Mouse (Mus musculus): ENCODE measurements around the gene Gm28048. TPM values are rescaled to one million over a fixed set of nuclear protein-coding genes. Genes with fewer than 3 reads are reported as not detected.

Gene Gm28048
- total and polyA plus RNA-seq, 3 experiments: 2.1 to 7.0 (median 5.2) TPM

- DNase-seq: no peak
- intact Hi-C loops (cut with DNase I): loop anchor here (5.0 to 10.0 kb wide), 2 partner anchors 188 to 456 kb away; partner anchors contain the start of gene Tmem17
- no peak overlapping the region for H3K4me3 ChIP-seq
- H3K36me3 ChIP-seq (ENCODE audit: control insufficient read depth, insufficient read depth, low read length): peaks cover 5% of the 10 kb centered on the region
- H3K27ac ChIP-seq: no peak overlapping the region
- H3K9ac ChIP-seq (ENCODE audit: low read depth, low read length): no peak overlapping the region
- TF ChIP-seq POLR2A (IDR thresholded peaks at IDR 0.05; ENCODE audit: insufficient read depth, low read depth, low read length) (no peak), EP300 (IDR thresholded peaks at IDR 0.05; ENCODE audit: insufficient read depth, low read depth, low read length) (no peak), CTCF (IDR thresholded peaks at IDR 0.05) (no peak)
- H3K27me3 ChIP-seq (ENCODE audit: control insufficient read depth, insufficient read depth, low read length): no peaks in the 10 kb centered on the region
- peaks cover 2% of the 10 kb centered on the region for H3K4me1 ChIP-seq (ENCODE audit: control insufficient read depth, insufficient read depth, low read length)
- WGBS: 100% methylated on average over 1 of the region's 1 CpGs
- peaks cover 2% of the 10 kb centered on the region; the same call in 1 of the 2 replicates for H3K79me2 ChIP-seq (replicated peaks; ENCODE audit: control insufficient read depth, insufficient read depth, low read length)
Observed at GRCm38 (mm10) chr11:22970546-22970945, 11.3 kb downstream of the Gm28048 start.

DNA sequence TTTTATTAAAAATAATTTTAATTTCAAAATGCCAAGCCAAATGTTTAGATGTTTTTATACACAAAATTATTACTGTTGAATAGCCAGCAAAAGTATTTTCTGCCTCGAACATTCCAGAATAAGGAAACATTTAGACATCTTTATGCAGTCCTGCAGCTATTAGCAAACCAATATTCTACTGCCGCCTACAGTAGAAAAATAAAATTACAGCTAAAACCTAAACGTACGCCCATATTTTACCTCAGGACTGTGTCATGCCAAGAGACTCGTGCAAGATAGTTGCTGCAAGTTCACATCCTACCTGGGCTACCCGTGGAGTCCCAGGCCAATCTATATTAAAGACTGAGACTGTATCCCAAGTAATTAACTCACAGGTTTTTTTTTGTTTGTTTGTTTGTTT lies 12.4 kb downstream of the Gm28048 start:
- no peak for DNase-seq
- WGBS: 38% methylated on average over 6 of the region's 6 CpGs
- H3K27ac ChIP-seq: no peak overlapping the region
- no peak overlapping the region for H3K9ac ChIP-seq (ENCODE audit: low read depth, low read length)
- H3K79me2 ChIP-seq (replicated peaks; ENCODE audit: control insufficient read depth, insufficient read depth, low read length): no peaks in the 10 kb centered on the region
- H3K36me3 ChIP-seq (ENCODE audit: control insufficient read depth, insufficient read depth, low read length): no peaks in the 10 kb centered on the region
- intact Hi-C loops (cut with DNase I): no loop called here
- H3K27me3 ChIP-seq (ENCODE audit: control insufficient read depth, insufficient read depth, low read length): no peaks in the 10 kb centered on the region
- peaks cover 1% of the 10 kb centered on the region for H3K4me1 ChIP-seq (ENCODE audit: control insufficient read depth, insufficient read depth, low read length)
- H3K4me3 ChIP-seq: no peak overlapping the region
- TF ChIP-seq CTCF (IDR thresholded peaks at IDR 0.05) (peak; percentile 81), POLR2A (IDR thresholded peaks at IDR 0.05; ENCODE audit: insufficient read depth, low read depth, low read length) (no peak), EP300 (IDR thresholded peaks at IDR 0.05; ENCODE audit: insufficient read depth, low read depth, low read length) (no peak)

DNA sequence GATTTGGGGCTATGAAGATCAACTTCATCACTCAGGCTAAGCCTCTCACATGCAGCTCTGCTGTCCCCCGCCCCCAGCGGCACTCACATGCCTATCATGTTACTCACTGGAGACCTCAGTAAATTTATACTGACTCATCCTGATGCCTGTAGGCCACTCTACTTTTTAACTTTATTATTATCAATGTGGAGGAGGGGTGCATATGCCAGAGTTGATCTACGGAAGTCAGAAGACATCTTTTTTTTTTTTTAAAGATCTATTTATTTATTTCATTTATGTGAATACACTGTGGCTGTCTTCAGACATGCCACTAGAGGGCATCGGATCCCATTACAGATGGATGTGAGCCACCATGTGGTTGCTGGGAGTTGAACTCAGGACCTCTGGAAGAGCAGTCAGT lies 16.4 kb downstream of the Gm28048 start:
- no peak for DNase-seq
- peaks cover 1% of the 10 kb centered on the region for H3K4me1 ChIP-seq (ENCODE audit: control insufficient read depth, insufficient read depth, low read length)
- no peak overlapping the region for H3K27ac ChIP-seq
- H3K27me3 ChIP-seq (ENCODE audit: control insufficient read depth, insufficient read depth, low read length): no peaks in the 10 kb centered on the region
- H3K36me3 ChIP-seq (ENCODE audit: control insufficient read depth, insufficient read depth, low read length): no peaks in the 10 kb centered on the region
- intact Hi-C loops (cut with DNase I): no loop called here
- no peaks in the 10 kb centered on the region for H3K79me2 ChIP-seq (replicated peaks; ENCODE audit: control insufficient read depth, insufficient read depth, low read length)
- TF ChIP-seq EP300 (IDR thresholded peaks at IDR 0.05; ENCODE audit: insufficient read depth, low read depth, low read length): no peak
- peak; percentile 72 for TF ChIP-seq CTCF (IDR thresholded peaks at IDR 0.05)
- no peak overlapping the region for H3K4me3 ChIP-seq
- 79% methylated on average over 4 of the region's 4 CpGs for WGBS
- H3K9ac ChIP-seq (ENCODE audit: low read depth, low read length): no peak overlapping the region

DNA sequence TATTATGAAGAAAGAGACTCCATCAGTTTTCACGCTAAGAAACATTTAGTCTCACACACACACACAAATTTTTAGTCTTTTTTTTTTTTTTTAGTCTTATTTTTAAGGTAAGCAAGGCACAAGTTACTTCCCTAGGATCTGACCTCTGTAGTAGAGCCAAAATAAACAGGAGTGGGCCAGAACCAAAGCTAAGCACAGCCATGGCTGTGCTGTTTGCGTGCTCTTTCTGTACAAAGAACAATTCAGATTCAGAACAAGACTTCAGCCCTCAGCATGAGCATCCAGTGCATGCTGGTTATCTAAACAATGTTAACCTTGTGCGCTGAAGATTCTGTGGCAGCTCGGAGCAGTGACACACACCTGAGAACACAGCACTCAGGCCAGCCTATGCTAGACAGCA lies 17.5 kb downstream of the Gm28048 start:
- no peaks in the 10 kb centered on the region for H3K36me3 ChIP-seq (ENCODE audit: control insufficient read depth, insufficient read depth, low read length)
- intact Hi-C loops (cut with DNase I): no loop called here
- H3K9ac ChIP-seq (ENCODE audit: low read depth, low read length): no peak overlapping the region
- DNase-seq: no peak
- no peak overlapping the region for H3K4me3 ChIP-seq
- no peak overlapping the region for H3K27ac ChIP-seq
- WGBS: 63% methylated on average over 4 of the region's 4 CpGs
- H3K27me3 ChIP-seq (ENCODE audit: control insufficient read depth, insufficient read depth, low read length): no peaks in the 10 kb centered on the region
- no peak for TF ChIP-seq POLR2A (IDR thresholded peaks at IDR 0.05; ENCODE audit: insufficient read depth, low read depth, low read length)
- no peak for TF ChIP-seq EP300 (IDR thresholded peaks at IDR 0.05; ENCODE audit: insufficient read depth, low read depth, low read length)
- peaks cover 3% of the 10 kb centered on the region for H3K4me1 ChIP-seq (ENCODE audit: control insufficient read depth, insufficient read depth, low read length)
- 0 out of 2 replicates have a peak, but pooled peaks cover 2% of the 10 kb centered on the region for H3K79me2 ChIP-seq (replicated peaks; ENCODE audit: control insufficient read depth, insufficient read depth, low read length)

- H3K4me3 ChIP-seq: no peak overlapping the region
- intact Hi-C loops (cut with DNase I): no loop called here
- no peak for DNase-seq
- 93% methylated on average over 1 of the region's 1 CpGs for WGBS
- H3K27me3 ChIP-seq (ENCODE audit: control insufficient read depth, insufficient read depth, low read length): no peaks in the 10 kb centered on the region
- 0 out of 2 replicates have a peak, but pooled peaks cover 2% of the 10 kb centered on the region for H3K79me2 ChIP-seq (replicated peaks; ENCODE audit: control insufficient read depth, insufficient read depth, low read length)
- no peak for TF ChIP-seq EP300 (IDR thresholded peaks at IDR 0.05; ENCODE audit: insufficient read depth, low read depth, low read length)
- H3K9ac ChIP-seq (ENCODE audit: low read depth, low read length): no peak overlapping the region
- H3K4me1 ChIP-seq (ENCODE audit: control insufficient read depth, insufficient read depth, low read length): peaks cover 3% of the 10 kb centered on the region
- no peak overlapping the region for H3K27ac ChIP-seq
- H3K36me3 ChIP-seq (ENCODE audit: control insufficient read depth, insufficient read depth, low read length): no peaks in the 10 kb centered on the region
Observed at GRCm38 (mm10) chr11:22962101-22962500, 19.8 kb downstream of the Gm28048 start.

GRCm38 (mm10) chr11:22957791-22958374 lies 24.0 kb downstream of the Gm28048 start:
- peaks cover 2% of the 10 kb centered on the region for H3K4me1 ChIP-seq (ENCODE audit: control insufficient read depth, insufficient read depth, low read length)
- H3K27me3 ChIP-seq (ENCODE audit: control insufficient read depth, insufficient read depth, low read length): no peaks in the 10 kb centered on the region
- no peaks in the 10 kb centered on the region; the same call in 1 of the 2 replicates for H3K36me3 ChIP-seq (ENCODE audit: control insufficient read depth, insufficient read depth, low read length)
- no peak overlapping the region for H3K9ac ChIP-seq (ENCODE audit: low read depth, low read length)
- WGBS: 95% methylated on average over 4 of the region's 4 CpGs
- 0 out of 2 replicates have a peak, but pooled peaks cover 2% of the 10 kb centered on the region for H3K79me2 ChIP-seq (replicated peaks; ENCODE audit: control insufficient read depth, insufficient read depth, low read length)
- TF ChIP-seq POLR2A (IDR thresholded peaks at IDR 0.05; ENCODE audit: insufficient read depth, low read depth, low read length): no peak
- no peak for TF ChIP-seq EP300 (IDR thresholded peaks at IDR 0.05; ENCODE audit: insufficient read depth, low read depth, low read length)
- peak; percentile 82 for TF ChIP-seq CTCF (IDR thresholded peaks at IDR 0.05)
- no peak overlapping the region for H3K4me3 ChIP-seq
- intact Hi-C loops (cut with DNase I): loop anchor here (1.0 to 5.0 kb wide), 4 partner anchors 97 to 731 kb away; partner anchors contain the start of gene B3gnt2
- no peak for DNase-seq
- H3K27ac ChIP-seq: no peak overlapping the region
